Mouse (Mus musculus) layer of hippocampus, postnatal 10 days (tissue): ENCODE results near the gene Adgrv1. TPM values are rescaled to one million over a fixed set of nuclear protein-coding genes. Genes with fewer than 3 reads are reported as not detected.

ENCODE experiments used
- DNase-seq, 2 experiments: peaks; one replicate each; pipeline ENCODE4 v3.0.0; 2021; ENCODE audit warnings: low spot score in 2 of 2
- total RNA-seq, 2 experiments: library from RNA; stranded (reverse); gene quantifications; 2 replicates each; pipeline ENCODE4 v1.2.3; 2021

The Adgrv1 gene
- total RNA-seq, 2 experiments from 2014 or later: 5.9 to 6.0 TPM

GRCm38 (mm10) chr13:81241181-81241580 lies 391.8 kb downstream of the Adgrv1 start:
- DNase-seq: no peak

- no peak for DNase-seq
These were observed 393.1 kb downstream of the Adgrv1 start for GRCm38 (mm10) chr13:81239836-81240235.

GRCm38 (mm10) chr13:81239427-81239826 lies 393.5 kb downstream of the Adgrv1 start:
- no peak for DNase-seq

- DNase-seq: no peak
These were observed 394.1 kb downstream of the Adgrv1 start for GRCm38 (mm10) chr13:81238855-81239254.

- DNase-seq: no peak
These were observed 395.0 kb downstream of the Adgrv1 start for GRCm38 (mm10) chr13:81237947-81238346.

- no peak for DNase-seq
These were observed 396.1 kb downstream of the Adgrv1 start for GRCm38 (mm10) chr13:81236758-81237395.

GRCm38 (mm10) chr13:81234031-81234430 lies 398.9 kb downstream of the Adgrv1 start:
- no peak for DNase-seq

- no peak for DNase-seq
These were observed 400.1 kb downstream of the Adgrv1 start for GRCm38 (mm10) chr13:81232839-81233238.

GRCm38 (mm10) chr13:81230161-81230560 lies 402.8 kb downstream of the Adgrv1 start:
- DNase-seq: no peak

- no peak for DNase-seq
These were observed 409.2 kb downstream of the Adgrv1 start for GRCm38 (mm10) chr13:81223768-81224167.

GRCm38 (mm10) chr13:81222377-81222776 lies 410.6 kb downstream of the Adgrv1 start:
- no peak for DNase-seq

GRCm38 (mm10) chr13:81211436-81211835 lies 421.5 kb downstream of the Adgrv1 start:
- DNase-seq: no peak

- no peak for DNase-seq
These were observed 422.4 kb downstream of the Adgrv1 start for GRCm38 (mm10) chr13:81210516-81210915.

- no peak for DNase-seq
These were observed 423.1 kb downstream of the Adgrv1 start for GRCm38 (mm10) chr13:81209815-81210214.

- DNase-seq: no peak
These were observed 424.8 kb downstream of the Adgrv1 start for GRCm38 (mm10) chr13:81208106-81208613.

GRCm38 (mm10) chr13:81181966-81182908 lies 450.7 kb downstream of the Adgrv1 start:
- DNase-seq: no peak

GRCm38 (mm10) chr13:81181459-81181858 lies 451.5 kb downstream of the Adgrv1 start:
- no peak for DNase-seq

- no peak for DNase-seq
These were observed 456.1 kb downstream of the Adgrv1 start for GRCm38 (mm10) chr13:81176820-81177219.

GRCm38 (mm10) chr13:81176071-81176470 lies 456.9 kb downstream of the Adgrv1 start:
- no peak for DNase-seq

- DNase-seq: no peak
These were observed 461.8 kb downstream of the Adgrv1 start for GRCm38 (mm10) chr13:81171115-81171514.

- DNase-seq: no peak
These were observed 465.5 kb downstream of the Adgrv1 start for GRCm38 (mm10) chr13:81167450-81167849.

GRCm38 (mm10) chr13:81159808-81160207 lies 473.1 kb downstream of the Adgrv1 start:
- no peak for DNase-seq
